Mouse (Mus musculus) ES-Bruce4 (cell line): ENCODE results near the gene Pnmal1.

Experiments
- CTCF ChIP-seq: IDR thresholded peaks from one replicate; pipeline ENCODE4 v1.8.1; 2011; ENCODE audit warnings: low read depth, low read length
- EP300 ChIP-seq: IDR thresholded peaks from 2 replicates; pipeline ENCODE4 v1.6.1; 2011; ENCODE audit warnings: low read depth, low read length; ENCODE audit not compliant: insufficient read depth

DNA sequence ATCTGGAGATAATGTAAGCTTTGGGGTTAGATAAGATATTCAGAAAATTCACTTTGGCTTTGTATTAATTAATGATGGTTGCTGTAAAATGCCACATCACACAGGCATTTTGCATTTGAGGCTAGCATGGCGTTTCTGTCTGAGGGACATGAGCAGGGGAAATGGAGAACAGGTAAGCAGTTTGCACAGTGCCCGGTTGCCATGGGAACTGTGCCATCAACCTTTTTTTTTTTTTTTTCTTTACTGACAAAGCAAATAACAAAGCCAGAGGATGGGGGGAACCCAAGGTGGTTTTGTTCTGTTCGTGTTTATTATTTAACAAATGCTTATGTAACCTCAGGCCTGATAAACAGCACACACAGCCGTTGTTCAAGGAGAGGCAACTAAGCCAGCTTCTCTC lies 16.6 kb upstream of the Pnmal1 start:
- no peak for TF ChIP-seq EP300
- TF ChIP-seq CTCF: no peak
